Comparison of ENCODE assay signal across 13 mouse cellular contexts in genomic region chr17:25456540-25456939, GRCm38 (mm10). TPM values are rescaled to one million over a fixed set of nuclear protein-coding genes. Genes with fewer than 3 reads are reported as not detected.
DNase-seq lines count a peak whose midpoint lies in the region; ATAC-seq and TF ChIP-seq lines count a peak whose summit lies in the region.
"Had no signal": no experiment of that assay in that cellular context is flagged by ENCODE, and none has a peak within 500 bp of the region (broad histone marks: within the 10 kb centered on the region; RNA-seq: fewer than 3 reads in every experiment).

No protein-coding gene starts in this region.

- no peaks in the 10 kb centered on the region for H3K36me3 ChIP-seq in hindbrain, postnatal 0 days (ENCODE audit: insufficient read depth, low read length)
- H3K36me3 ChIP-seq in midbrain, embryonic 10.5 days: no peaks in the 10 kb centered on the region
- no peaks in the 10 kb centered on the region for H3K36me3 ChIP-seq in lung, postnatal 0 days (ENCODE audit: insufficient read depth, low read length)
- H3K36me3 ChIP-seq: embryonic facial prominence, embryonic 13.5 days; liver, embryonic 15.5 days had no signal

- no peak overlapping the region; the same call in 1 of the 2 replicates for H3K9ac ChIP-seq in hindbrain, postnatal 0 days (replicated peaks; ENCODE audit: low read length)
- H3K9ac ChIP-seq in lung, postnatal 0 days (replicated peaks; ENCODE audit: low read depth): no peak overlapping the region
- H3K9ac ChIP-seq: liver, embryonic 15.5 days had no signal

- ATAC-seq in hindbrain, postnatal 0 days: peak; percentile 67; the same call in 1 of the 2 replicates
- ATAC-seq in lung, postnatal 0 days: no peak

- 0 out of 2 replicates have a peak, but pooled peaks cover 4% of the 10 kb centered on the region for H3K9me3 ChIP-seq in hindbrain, postnatal 0 days (ENCODE audit: low read length)
- no peaks in the 10 kb centered on the region for H3K9me3 ChIP-seq in midbrain, embryonic 10.5 days (replicated peaks)
- H3K9me3 ChIP-seq in lung, postnatal 0 days (ENCODE audit: low read length): no peaks in the 10 kb centered on the region; the same call in 1 of the 2 replicates
- H3K9me3 ChIP-seq: embryonic facial prominence, embryonic 13.5 days; liver, embryonic 15.5 days had no signal

- H3K4me3 ChIP-seq in hindbrain, postnatal 0 days (ENCODE audit: low read length): no peak overlapping the region
- no peak overlapping the region for H3K4me3 ChIP-seq in midbrain, embryonic 10.5 days
- no peak overlapping the region for H3K4me3 ChIP-seq in lung, postnatal 0 days (ENCODE audit: low read depth, low read length)
- H3K4me3 ChIP-seq: embryonic facial prominence, embryonic 13.5 days; liver, embryonic 15.5 days had no signal

- TF ChIP-seq EP300 in lung, postnatal 0 days (IDR thresholded peaks at IDR 0.05): no peak

- DNase-seq in layer of hippocampus, adult 11-12 months (ENCODE audit: low spot score): peak; percentile 68
- DNase-seq in layer of hippocampus, adult 9-10 months (ENCODE audit: low spot score): no peak
- DNase-seq in hindbrain, postnatal 0 days (ENCODE audit: low spot score): peak; percentile 58
- DNase-seq in midbrain, embryonic 10.5 days (ENCODE audit: low spot score): no peak
- peak; percentile 66 to 73 for DNase-seq in right cerebral cortex, postnatal 36 days (ENCODE audit: low spot score in 2 of 2)
- DNase-seq in lung, postnatal 0 days (ENCODE audit: low spot score): no peak
- DNase-seq in ovary, adult 18-20 months (ENCODE audit: low spot score): no peak
- no peak for DNase-seq in urinary bladder, postnatal 14 days (ENCODE audit: low spot score)
- DNase-seq: kidney, postnatal 14 days had no signal

- no peak overlapping the region for H3K27ac ChIP-seq in hindbrain, postnatal 0 days
- H3K27ac ChIP-seq in midbrain, embryonic 10.5 days (replicated peaks): 0 out of 2 replicates have a peak overlapping the region, but pooled peaks have one; percentile 2
- no peak overlapping the region for H3K27ac ChIP-seq in lung, postnatal 0 days (ENCODE audit: low read length)
- H3K27ac ChIP-seq: embryonic facial prominence, embryonic 13.5 days; liver, embryonic 15.5 days had no signal

- TF ChIP-seq CTCF in hindbrain, postnatal 0 days (IDR thresholded peaks at IDR 0.05; ENCODE audit: low read depth): no peak
- no peak for TF ChIP-seq CTCF in lung, postnatal 0 days (IDR thresholded peaks at IDR 0.05)

- peaks cover 6% of the 10 kb centered on the region for H3K4me1 ChIP-seq in hindbrain, postnatal 0 days (ENCODE audit: insufficient read depth, low read length)
- peaks cover 22% of the 10 kb centered on the region for H3K4me1 ChIP-seq in midbrain, embryonic 10.5 days
- H3K4me1 ChIP-seq in lung, postnatal 0 days (ENCODE audit: insufficient read depth, low read depth, low read length): no peaks in the 10 kb centered on the region
- H3K4me1 ChIP-seq: embryonic facial prominence, embryonic 13.5 days; liver, embryonic 15.5 days had no signal

- WGBS in hindbrain, postnatal 0 days: 30% methylated on average over 8 of the region's 8 CpGs
- 53% methylated on average over 8 of the region's 8 CpGs for WGBS in midbrain, embryonic 10.5 days
- WGBS in lung, postnatal 0 days: 54% methylated on average over 8 of the region's 8 CpGs

- H3K4me2 ChIP-seq in hindbrain, postnatal 0 days (ENCODE audit: low read depth, low read length): no peak overlapping the region
- H3K4me2 ChIP-seq in lung, postnatal 0 days (replicated peaks; ENCODE audit: low read depth, low read length): no peak overlapping the region
- H3K4me2 ChIP-seq: embryonic facial prominence, embryonic 13.5 days; liver, embryonic 15.5 days had no signal

- H3K27me3 ChIP-seq in hindbrain, postnatal 0 days (ENCODE audit: insufficient read depth, low read length): no peaks in the 10 kb centered on the region
- H3K27me3 ChIP-seq in midbrain, embryonic 10.5 days (ENCODE audit: low read depth, poor library complexity, severe bottlenecking): no peaks in the 10 kb centered on the region
- H3K27me3 ChIP-seq in lung, postnatal 0 days (replicated peaks; ENCODE audit: insufficient read depth, low read length): no peaks in the 10 kb centered on the region
- H3K27me3 ChIP-seq: embryonic facial prominence, embryonic 13.5 days; liver, embryonic 15.5 days had no signal

RNA-seq across cellular contexts. Expression of gene Tekt4, which starts 2.1 kb away (rescaled TPM):
- 5.7 and 7.4 TPM in 2 replicates for total RNA-seq in hindbrain, postnatal 0 days (2014; rRNA removed)
- 2.3 and 3.2 TPM in 2 replicates for polyA plus RNA-seq in hindbrain, postnatal 0 days (2015; fragmentation: Nextera tagmentation; extraction: Ambion mirVana)
- polyA plus RNA-seq in midbrain, embryonic 10.5 days (2016; fragmentation: Nextera tagmentation; extraction: Ambion mirVana): 0.17 and 0.38 TPM in 2 replicates
- 10.3 and 11.7 TPM in 2 replicates for polyA plus RNA-seq in lung, postnatal 0 days (2015; fragmentation: Nextera tagmentation; extraction: Ambion mirVana)
- total RNA-seq: gastrocnemius, postnatal 4 days had no signal
- polyA plus RNA-seq: embryonic facial prominence, embryonic 13.5 days; liver, embryonic 15.5 days; small intestine, adult 2 months had no signal

RNA-seq across cellular contexts. Expression of gene Cacna1h, which starts 23.0 kb away (rescaled TPM):
- total RNA-seq in hindbrain, postnatal 0 days (2014; rRNA removed): 82.1 and 111 TPM in 2 replicates
- 4.8 and 5.7 TPM in 2 replicates for polyA plus RNA-seq in hindbrain, postnatal 0 days (2015; fragmentation: Nextera tagmentation; extraction: Ambion mirVana)
- 2.1 and 3.6 TPM in 2 replicates for polyA plus RNA-seq in midbrain, embryonic 10.5 days (2016; fragmentation: Nextera tagmentation; extraction: Ambion mirVana)
- 0.42 and 0.55 TPM in 2 replicates for polyA plus RNA-seq in lung, postnatal 0 days (2015; fragmentation: Nextera tagmentation; extraction: Ambion mirVana)

RNA-seq across cellular contexts. Expression of gene Sstr5, which starts 40.5 kb away (rescaled TPM):
- total RNA-seq in hindbrain, postnatal 0 days (2014; rRNA removed): 2.3 and 2.5 TPM in 2 replicates
- polyA plus RNA-seq in hindbrain, postnatal 0 days (2015; fragmentation: Nextera tagmentation; extraction: Ambion mirVana): 0.84 and 1.2 TPM in 2 replicates
- not detected in 2 replicates for polyA plus RNA-seq in midbrain, embryonic 10.5 days (2016; fragmentation: Nextera tagmentation; extraction: Ambion mirVana)
- 0.05 TPM in 1 of 2 replicates, not detected in the other for polyA plus RNA-seq in lung, postnatal 0 days (2015; fragmentation: Nextera tagmentation; extraction: Ambion mirVana)
- total RNA-seq: gastrocnemius, postnatal 4 days had no signal
- polyA plus RNA-seq: liver, embryonic 15.5 days had no signal

Comparison
In these comparisons a context has a peak if more than half of its experiments do, and no peak if none do; other contexts are left out.
1. DNase-seq: peak in layer of hippocampus, adult 11-12 months (single experiment), hindbrain, postnatal 0 days (single experiment) and right cerebral cortex, postnatal 36 days (2 of 2); none in layer of hippocampus, adult 9-10 months (single experiment), midbrain, embryonic 10.5 days (single experiment), lung, postnatal 0 days (single experiment), ovary, adult 18-20 months (single experiment) and urinary bladder, postnatal 14 days (single experiment).